Mouse (Mus musculus): ENCODE measurements at regions not wholly inside any gene's neighbourhood (a gene's known extent, or its start where the extent isn't known, plus 50 kb on each side); places are given as distances from the start of the nearest gene placed in this dataset.

- no peak for TF ChIP-seq POLR2A (IDR thresholded peaks at IDR 0.05; ENCODE audit: insufficient read depth, low read length)
- no peak for TF ChIP-seq CTCF (IDR thresholded peaks at IDR 0.05; ENCODE audit: low read depth, low read length)
These were observed 52.5 kb upstream of the Adgra1 start for GRCm38 (mm10) chr7:139781513-139781912.

All from ES-Bruce4 (cell line).